Mouse (Mus musculus) stomach, embryonic 14.5 days (tissue): ENCODE results near the gene Slc35f4. TPM values are rescaled to one million over a fixed set of nuclear protein-coding genes. Genes with fewer than 3 reads are reported as not detected.

Experiments used
- ATAC-seq: fragments of 200-750 bp; cut with Nextera tagmentation; 2 replicates; pipeline ENCODE4 v1.8.0; 2017; ENCODE audit warnings: low read depth, moderate TSS enrichment; ENCODE audit not compliant: insufficient number of reproducible peaks, insufficient read depth, low FRiP score
- H3K27ac ChIP-seq: fragments of 300-500 bp; sonication (generic); 2 replicates; pipeline ENCODE4 v1.5.1; 2014; ENCODE audit warnings: mild to moderate bottlenecking, low read length, moderate library complexity, mixed read lengths
- H3K27me3 ChIP-seq: fragments of 300-500 bp; sonication (generic); 2 replicates; pipeline ENCODE4 v1.6.1; 2014; ENCODE audit warnings: low read length, control low read depth, mixed read lengths; ENCODE audit not compliant: control insufficient read depth, insufficient read depth
- H3K36me3 ChIP-seq: fragments of 300-500 bp; sonication (generic); 2 replicates; pipeline ENCODE4 v1.6.1; 2014; ENCODE audit warnings: mild to moderate bottlenecking, control low read depth, low read length, moderate library complexity, mixed read lengths; ENCODE audit not compliant: control insufficient read depth, insufficient read depth
- H3K4me1 ChIP-seq: fragments of 300-500 bp; sonication (generic); 2 replicates; pipeline ENCODE4 v1.6.1; 2014; ENCODE audit warnings: low read length, control low read depth, mixed read lengths; ENCODE audit not compliant: control insufficient read depth, insufficient read depth
- H3K4me2 ChIP-seq: fragments of 300-500 bp; sonication (generic); replicated peaks from 2 replicates; pipeline ENCODE4 v1.6.1; 2014; ENCODE audit warnings: low read depth, low read length, control low read depth
- H3K4me3 ChIP-seq: fragments of 300-500 bp; sonication (generic); 2 replicates; pipeline ENCODE4 v1.5.1; 2014; ENCODE audit warnings: low read depth, low read length, control low read depth
- H3K9ac ChIP-seq: fragments of 300-500 bp; sonication (generic); replicated peaks from 2 replicates; pipeline ENCODE4 v1.6.1; 2014; ENCODE audit warnings: low read depth, mild to moderate bottlenecking, control low read depth, low read length, moderate library complexity, mixed read lengths
- H3K9me3 ChIP-seq: fragments of 300-500 bp; sonication (generic); 2 replicates; pipeline ENCODE4 v1.6.1; 2016; ENCODE audit warnings: low read depth, low read length, control low read depth; ENCODE audit not compliant: control insufficient read depth
- WGBS: fragments of 180-500 bp; shearing (Covaris S2); extraction: QIAGEN DNeasy Blood & Tissue Kit; methylation state at CpG from one replicate; pipeline ENCODE4 v1.1.7; 2014; 5-methylcytosine and 5-hydroxymethylcytosine counted together
- polyA plus RNA-seq: library from polyadenylated mRNA; unstranded; fragments of >200 nt; fragmentation: Nextera tagmentation; extraction: Ambion mirVana; gene quantifications from 2 replicates; pipeline ENCODE4 v1.2.1, GENCODE M21; 2014

The Slc35f4 gene
- polyA plus RNA-seq, 1 experiment from 2014 or later, result 0.33 TPM

DNA sequence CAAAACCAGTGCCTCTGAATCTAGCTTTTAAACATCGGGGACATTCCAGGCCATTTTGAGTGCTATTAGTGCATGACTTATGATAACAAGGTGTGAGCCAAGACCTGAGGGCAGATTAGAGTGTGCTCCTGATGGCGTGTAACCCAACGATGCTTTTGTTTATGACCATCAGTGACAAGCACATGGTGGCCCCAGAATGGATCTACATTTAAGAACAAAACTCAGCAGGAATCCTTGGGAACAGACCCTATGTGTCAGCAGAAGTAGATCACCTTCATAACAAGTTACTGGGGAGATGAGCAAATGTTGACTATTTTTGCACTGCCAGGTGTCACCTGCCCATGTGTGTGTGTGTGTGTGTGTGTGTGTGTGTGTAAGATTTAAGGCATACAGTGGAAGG lies 218.0 kb downstream of the Slc35f4 start:
- Histone ChIP-seq H3K4me1 (no peaks in the 10 kb centered on the region), H3K4me3 (no peak overlapping the region), H3K27ac (no peak overlapping the region), H3K36me3 (no peaks in the 10 kb centered on the region), H3K4me2 (no peak overlapping the region), H3K27me3 (no peaks in the 10 kb centered on the region), H3K9me3 (no peaks in the 10 kb centered on the region), H3K9ac (no peak overlapping the region)
- no peak for ATAC-seq
- WGBS, result 52% methylated on average over 3 of the region's 3 CpGs

DNA sequence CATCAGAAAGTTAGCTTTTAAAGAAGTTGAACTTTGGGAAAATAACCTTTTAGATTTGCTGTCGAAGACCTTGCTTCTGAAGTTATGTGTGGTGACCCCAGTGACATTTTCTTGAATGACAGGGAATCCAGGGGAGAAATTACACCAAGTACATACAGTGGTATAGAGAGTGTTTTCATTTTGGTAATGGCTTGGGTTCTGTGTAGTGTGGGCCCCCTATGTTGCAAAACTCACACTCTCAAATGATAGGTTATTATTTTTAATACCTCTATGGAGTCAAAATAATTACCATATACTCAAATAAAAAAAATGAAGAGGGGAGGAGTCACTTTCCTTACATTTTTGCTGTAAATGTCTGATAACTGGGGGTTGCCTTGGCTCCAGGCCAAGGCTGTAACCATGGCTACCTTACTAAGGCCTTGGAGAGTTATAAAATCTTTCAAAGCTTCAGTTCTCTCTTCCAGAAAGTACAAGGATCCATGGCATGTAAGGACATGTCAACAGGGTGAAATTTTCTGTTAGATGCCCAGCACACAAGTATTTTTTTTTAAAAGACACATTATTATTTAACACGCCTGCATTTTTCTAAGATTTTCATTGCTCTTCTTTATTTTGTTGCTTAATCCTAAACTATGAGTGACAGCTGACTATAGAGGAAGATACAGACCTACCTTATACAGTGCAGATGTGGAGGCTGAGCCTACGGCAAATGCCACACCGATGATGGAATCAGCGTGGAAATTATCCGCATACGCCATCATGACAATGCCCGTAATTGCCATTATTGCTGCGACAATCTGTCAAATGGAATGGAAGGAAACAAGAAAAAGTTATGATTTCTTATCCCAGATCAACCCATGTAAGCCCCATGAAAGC lies 220.1 kb downstream of the Slc35f4 start:
- no peaks in the 10 kb centered on the region for H3K27me3 ChIP-seq
- ATAC-seq, result no peak
- no peaks in the 10 kb centered on the region for H3K36me3 ChIP-seq
- no peak overlapping the region for H3K27ac ChIP-seq
- H3K9me3 ChIP-seq, result no peaks in the 10 kb centered on the region
- no peak overlapping the region for H3K4me3 ChIP-seq
- H3K4me2 ChIP-seq, result no peak overlapping the region
- no peaks in the 10 kb centered on the region for H3K4me1 ChIP-seq
- no peak overlapping the region for H3K9ac ChIP-seq
- WGBS, result 94% methylated on average over 9 of the region's 9 CpGs

DNA sequence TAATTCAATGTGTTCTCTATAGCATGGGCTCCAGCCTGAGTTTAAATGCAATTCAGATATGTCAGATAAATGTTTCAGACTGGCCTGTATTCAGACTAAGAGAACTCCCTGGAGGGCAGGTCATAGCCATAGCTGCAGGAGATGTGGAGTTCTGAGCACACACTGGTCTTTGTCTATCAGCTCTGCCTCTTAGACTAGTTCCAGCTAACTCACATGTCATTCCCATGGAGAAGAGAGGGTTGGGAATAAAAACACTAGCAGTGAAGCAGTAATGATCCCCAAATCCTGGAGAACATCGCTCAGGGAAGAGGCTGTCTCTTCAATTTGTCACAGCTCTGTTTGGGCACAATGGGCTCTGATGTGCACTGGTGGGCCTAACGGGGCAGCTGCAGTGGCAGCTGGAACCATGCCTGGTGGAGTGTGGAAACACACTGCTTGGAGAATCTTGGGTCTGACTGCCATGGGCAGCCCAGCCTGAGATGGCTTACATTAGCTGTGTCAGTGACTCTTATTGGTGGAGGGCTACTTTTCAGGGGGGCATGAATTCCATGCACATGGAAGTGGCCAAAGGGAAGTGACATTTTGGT lies 223.5 kb downstream of the Slc35f4 start:
- no peak for ATAC-seq
- WGBS, result 80% methylated on average over 2 of the region's 2 CpGs
- Histone ChIP-seq H3K4me2 (no peak overlapping the region), H3K27me3 (no peaks in the 10 kb centered on the region), H3K9ac (no peak overlapping the region), H3K9me3 (no peaks in the 10 kb centered on the region), H3K4me1 (no peaks in the 10 kb centered on the region), H3K36me3 (no peaks in the 10 kb centered on the region), H3K4me3 (no peak overlapping the region), H3K27ac (no peak overlapping the region)

DNA sequence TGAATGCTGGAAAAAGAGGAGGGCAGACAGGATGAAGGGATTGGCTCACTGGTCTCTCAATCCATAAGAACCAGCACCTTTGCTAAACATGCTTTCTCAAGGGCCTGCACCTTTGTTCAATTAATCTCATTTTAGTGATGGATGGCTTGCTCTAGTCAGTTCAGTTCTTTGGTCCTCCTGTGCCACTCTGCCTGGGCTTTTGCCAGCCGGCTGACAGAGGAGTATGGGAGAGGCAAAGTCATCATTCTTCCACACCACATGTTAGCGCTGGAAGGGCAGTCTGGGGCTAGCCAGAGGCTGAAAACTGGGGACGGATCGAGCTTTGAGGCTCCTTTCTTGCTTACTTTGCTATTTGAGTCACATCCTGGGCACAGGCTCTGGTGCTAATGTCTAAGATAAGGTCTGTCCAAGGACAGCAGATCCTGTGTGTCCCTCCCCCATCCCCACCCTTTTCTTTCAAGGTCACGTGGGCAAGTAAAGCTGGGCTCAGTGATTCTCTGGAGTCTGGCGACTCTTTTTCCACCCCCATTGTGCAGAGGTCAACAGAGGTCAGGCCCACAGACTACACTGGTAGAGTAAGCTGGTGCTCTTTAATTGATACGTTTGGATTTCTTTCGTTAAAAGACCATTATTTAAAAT lies 224.7 kb downstream of the Slc35f4 start:
- H3K4me1 ChIP-seq, result no peaks in the 10 kb centered on the region
- H3K36me3 ChIP-seq, result no peaks in the 10 kb centered on the region
- no peak overlapping the region for H3K27ac ChIP-seq
- H3K27me3 ChIP-seq, result no peaks in the 10 kb centered on the region
- no peak overlapping the region for H3K9ac ChIP-seq
- no peak overlapping the region for H3K4me2 ChIP-seq
- no peaks in the 10 kb centered on the region for H3K9me3 ChIP-seq
- no peak overlapping the region for H3K4me3 ChIP-seq
- WGBS, result 48% methylated on average over 8 of the region's 8 CpGs
- no peak for ATAC-seq

DNA sequence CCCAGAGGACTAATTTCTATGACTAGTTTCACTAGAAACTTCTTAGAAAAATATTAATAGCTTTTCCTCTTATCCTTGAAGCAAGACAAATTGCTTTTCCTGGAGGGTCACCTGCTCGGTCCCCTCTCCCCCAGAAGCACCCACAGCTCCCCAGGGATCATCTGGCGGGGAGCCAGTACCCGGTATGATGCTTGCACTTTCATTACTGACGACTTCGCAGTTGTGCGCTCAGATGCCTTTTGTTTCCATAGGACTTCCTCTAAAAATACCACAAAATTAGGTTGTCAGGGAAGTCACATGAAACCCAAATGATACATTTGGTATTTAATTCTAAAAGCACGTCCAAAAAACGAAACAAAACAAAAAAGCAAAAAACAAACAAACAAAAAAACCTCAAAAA lies 225.5 kb downstream of the Slc35f4 start:
- ATAC-seq, result no peak
- no peaks in the 10 kb centered on the region for H3K9me3 ChIP-seq
- no peak overlapping the region for H3K27ac ChIP-seq
- H3K4me1 ChIP-seq, result no peaks in the 10 kb centered on the region
- H3K4me3 ChIP-seq, result no peak overlapping the region
- no peaks in the 10 kb centered on the region for H3K27me3 ChIP-seq
- H3K9ac ChIP-seq, result no peak overlapping the region
- H3K36me3 ChIP-seq, result no peaks in the 10 kb centered on the region
- no peak overlapping the region for H3K4me2 ChIP-seq
- whole genome bisulfite sequencing, result 64% methylated on average over 8 of the region's 8 CpGs

DNA sequence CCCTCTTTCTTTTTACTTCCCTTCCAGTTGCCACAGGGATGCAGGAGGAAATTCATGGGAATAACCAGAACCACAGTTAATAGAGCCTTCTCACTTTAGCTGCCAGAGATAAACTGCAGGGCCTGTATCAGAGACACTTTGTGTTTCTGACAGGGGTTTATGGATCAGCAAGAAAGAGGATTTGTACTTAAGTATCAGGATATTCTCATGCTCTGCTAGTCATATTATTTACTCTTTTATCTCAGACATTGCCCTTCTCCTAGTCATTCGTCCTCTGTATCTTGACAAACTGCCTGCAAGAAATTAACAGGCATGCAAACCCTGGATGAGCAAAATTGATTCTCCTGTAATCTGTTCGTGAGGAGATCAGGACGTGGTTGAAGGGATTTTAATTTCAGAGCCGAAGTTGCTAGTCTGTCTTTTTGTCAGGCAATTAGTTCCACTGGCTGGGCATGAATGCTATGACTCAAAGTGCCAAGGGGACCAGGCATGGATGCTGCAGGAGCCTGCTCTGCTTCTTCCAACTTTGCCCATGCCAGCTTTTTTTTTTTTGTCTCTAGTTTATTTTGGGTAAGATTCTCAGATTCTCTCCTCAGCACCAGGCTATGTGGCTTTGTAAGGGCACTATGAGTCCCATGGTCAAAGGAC lies 231.9 kb downstream of the Slc35f4 start:
- Histone ChIP-seq H3K27me3 (no peaks in the 10 kb centered on the region), H3K4me2 (no peak overlapping the region), H3K27ac (no peak overlapping the region), H3K9me3 (no peaks in the 10 kb centered on the region), H3K36me3 (no peaks in the 10 kb centered on the region), H3K4me1 (no peaks in the 10 kb centered on the region), H3K9ac (no peak overlapping the region), H3K4me3 (no peak overlapping the region)
- WGBS, result 39% methylated on average over 4 of the region's 4 CpGs
- no peak for ATAC-seq

DNA sequence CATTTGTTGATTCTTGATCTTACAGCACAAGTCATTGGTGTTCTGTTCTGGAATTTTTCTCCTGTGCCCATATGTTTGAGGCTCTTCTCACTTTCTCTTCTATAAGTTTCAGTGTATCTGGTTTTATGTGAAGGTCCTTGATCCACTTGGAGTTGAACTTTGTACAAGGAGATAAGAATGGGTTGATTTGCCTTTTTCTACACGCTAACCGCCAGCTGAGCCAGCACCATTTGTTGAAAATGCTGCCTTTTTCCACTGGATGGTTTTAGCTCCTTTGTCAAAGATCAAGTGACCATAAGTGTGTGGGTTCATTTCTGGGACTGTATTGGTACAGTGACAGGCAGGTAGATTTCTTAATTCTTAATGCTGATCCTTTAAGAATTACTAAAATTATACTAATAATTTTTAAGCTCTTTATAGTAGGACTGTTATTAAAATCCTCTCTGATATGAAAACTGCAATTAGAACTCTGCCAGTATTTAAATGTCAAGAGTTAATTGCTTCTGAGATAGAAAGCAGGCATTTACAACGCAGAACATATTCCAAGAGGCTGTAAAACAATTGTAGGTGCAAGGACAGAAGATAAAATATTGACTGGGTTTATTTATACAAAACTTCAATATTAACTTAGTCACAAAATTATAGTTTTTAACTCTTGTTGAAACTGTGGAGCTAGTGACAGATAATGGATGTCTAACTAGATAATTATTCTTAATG lies 235.7 kb downstream of the Slc35f4 start:
- H3K9ac ChIP-seq, result no peak overlapping the region
- no peaks in the 10 kb centered on the region for H3K4me1 ChIP-seq
- WGBS, result 65% methylated on average over 3 of the region's 3 CpGs
- H3K27ac ChIP-seq, result no peak overlapping the region
- H3K36me3 ChIP-seq, result no peaks in the 10 kb centered on the region
- no peaks in the 10 kb centered on the region for H3K9me3 ChIP-seq
- ATAC-seq, result no peak
- H3K4me3 ChIP-seq, result no peak overlapping the region
- no peak overlapping the region for H3K4me2 ChIP-seq
- H3K27me3 ChIP-seq, result no peaks in the 10 kb centered on the region
